Mouse (Mus musculus): ENCODE measurements at regions not wholly inside any gene's neighbourhood (a gene's known extent, or its start where the extent isn't known, plus 50 kb on each side); places are given as distances from the start of the nearest gene placed in this dataset.

- TF ChIP-seq POLR2A (IDR thresholded peaks at IDR 0.05; ENCODE audit: insufficient read length, low read depth) (no peak), MAX (IDR thresholded peaks at IDR 0.05; ENCODE audit: low read depth) (no peak), TCF12 (IDR thresholded peaks at IDR 0.05; ENCODE audit: insufficient read depth, poor library complexity, severe bottlenecking) (no peak), POLR2AphosphoS2 (IDR thresholded peaks at IDR 0.05; ENCODE audit: insufficient read length, low read depth) (no peak), E2F4 (IDR thresholded peaks at IDR 0.05; ENCODE audit: insufficient read depth) (no peak), MYOG (IDR thresholded peaks at IDR 0.05; ENCODE audit: control insufficient read depth in 1 of 3, insufficient read depth in 1 of 3, insufficient read length in 2 of 3, low read depth in 2 of 3) (no peak), USF1 (IDR thresholded peaks at IDR 0.05; ENCODE audit: low read depth) (no peak), CEBPB (IDR thresholded peaks at IDR 0.05; ENCODE audit: insufficient read depth, poor library complexity, severe bottlenecking) (no peak), REST (IDR thresholded peaks at IDR 0.05; ENCODE audit: insufficient read depth, insufficient read length) (no peak), SRF (IDR thresholded peaks at IDR 0.05; ENCODE audit: control insufficient read depth, insufficient read length, low read depth) (no peak), MYOD1 (IDR thresholded peaks at IDR 0.05; ENCODE audit: control insufficient read depth in 1 of 3, insufficient read length in 2 of 3, low read depth in 2 of 3) (no peak), TCF3 (IDR thresholded peaks at IDR 0.05; ENCODE audit: insufficient read length, low read depth) (no peak)
These were observed 53.0 kb upstream of the Rbm15 start for GRCm38 (mm10) chr3:107386432-107386831.

All from myocyte (in vitro differentiated cells).